Mouse (Mus musculus) cortical plate, adult 2 months (tissue): Measurements from ENCODE around the gene Brd7. TPM values are rescaled to one million over a fixed set of nuclear protein-coding genes. Genes with fewer than 3 reads are reported as not detected.

ENCODE experiments used
- H3K27ac ChIP-seq: fragments of 200-500 bp; 2 replicates; pipeline ENCODE4 v1.5.1; 2012; ENCODE audit warnings: low read length, control low read depth, inconsistent platforms; ENCODE audit not compliant: insufficient read depth
- H3K4me1 ChIP-seq: fragments of 200-500 bp; 2 replicates; pipeline ENCODE4 v1.6.1; 2011; ENCODE audit warnings: low read length; ENCODE audit not compliant: control insufficient read depth, insufficient read depth
- H3K4me3 ChIP-seq: fragments of 200-500 bp; 2 replicates; pipeline ENCODE4 v1.5.1; 2011; ENCODE audit warnings: mild to moderate bottlenecking, low read length, control low read depth; ENCODE audit not compliant: insufficient read depth
- CTCF ChIP-seq: fragments of 200-500 bp; IDR thresholded peaks from 2 replicates; pipeline ENCODE4 v1.5.1; 2011; ENCODE audit warnings: mild to moderate bottlenecking, control low read depth, low read length; ENCODE audit not compliant: insufficient read depth; ENCODE audit errors: extremely low read depth
- POLR2A ChIP-seq: fragments of 200-500 bp; IDR thresholded peaks from 2 replicates; pipeline ENCODE4 v1.6.1; 2011; ENCODE audit warnings: mild to moderate bottlenecking, low read length, control low read depth; ENCODE audit not compliant: insufficient read depth; ENCODE audit errors: extremely low read depth
- polyA plus RNA-seq: library from polyadenylated mRNA; depleted of rRNA; stranded (reverse); fragments of >200 nt; gene quantifications from 2 replicates; pipeline ENCODE4 v1.2.3, GENCODE M21; 2012

Brd7 gene
- polyA plus RNA-seq, 1 experiment: 54.2 TPM

DNA sequence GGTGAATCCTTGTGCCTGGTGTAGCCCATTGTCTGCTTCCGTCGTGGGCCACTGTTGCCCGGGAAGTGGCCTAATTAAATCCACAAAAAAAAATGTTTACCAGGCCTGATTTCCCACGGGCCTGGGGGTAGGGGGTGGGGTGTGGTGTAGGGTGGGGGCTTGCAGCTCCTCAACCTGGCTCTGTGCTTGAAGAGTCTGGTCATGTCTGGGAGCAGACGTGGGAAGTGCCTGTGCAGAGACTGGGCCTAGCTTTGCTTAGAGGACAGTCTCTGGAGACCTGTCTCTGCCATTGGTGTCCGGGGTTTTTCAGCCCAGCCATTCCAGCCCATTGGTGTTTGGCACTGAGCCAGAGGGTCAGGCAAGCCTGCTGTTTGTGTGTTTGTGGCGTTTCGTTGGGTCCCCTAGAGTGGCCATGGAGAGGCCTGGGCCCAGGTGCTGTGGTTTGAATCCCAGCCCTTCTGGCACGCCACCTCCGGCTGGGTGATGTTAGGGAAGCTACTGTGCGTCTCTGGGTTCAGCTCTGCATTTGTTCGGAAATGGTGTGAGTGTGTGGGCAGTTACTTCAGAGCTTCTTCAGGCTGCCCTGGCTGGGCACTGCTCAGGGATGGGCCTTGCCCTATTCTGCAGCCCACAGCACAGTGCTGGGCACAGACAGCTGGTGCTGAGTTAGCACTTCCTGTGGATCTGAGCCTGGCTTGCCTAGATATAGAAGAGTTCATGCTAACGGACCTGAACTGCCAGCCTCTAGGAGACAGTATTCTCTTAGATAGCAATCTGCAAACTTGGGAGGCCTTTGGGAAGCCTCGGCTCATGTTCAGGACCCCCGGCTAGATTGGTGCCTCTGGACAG lies 60.2 kb downstream of the Brd7 start:
- H3K27ac ChIP-seq: no peak overlapping the region
- no peak overlapping the region for H3K4me3 ChIP-seq
- peaks cover 1% of the 10 kb centered on the region; the same call in 1 of the 2 replicates for H3K4me1 ChIP-seq
- TF ChIP-seq CTCF: no peak
- no peak for TF ChIP-seq POLR2A

- H3K27ac ChIP-seq: no peak overlapping the region
- TF ChIP-seq CTCF: no peak
- no peak for TF ChIP-seq POLR2A
- peaks cover 1% of the 10 kb centered on the region; the same call in 1 of the 2 replicates for H3K4me1 ChIP-seq
- no peak overlapping the region for H3K4me3 ChIP-seq
Measured at GRCm38 (mm10) chr8:88299907-88300603, 61.9 kb downstream of the Brd7 start.

DNA sequence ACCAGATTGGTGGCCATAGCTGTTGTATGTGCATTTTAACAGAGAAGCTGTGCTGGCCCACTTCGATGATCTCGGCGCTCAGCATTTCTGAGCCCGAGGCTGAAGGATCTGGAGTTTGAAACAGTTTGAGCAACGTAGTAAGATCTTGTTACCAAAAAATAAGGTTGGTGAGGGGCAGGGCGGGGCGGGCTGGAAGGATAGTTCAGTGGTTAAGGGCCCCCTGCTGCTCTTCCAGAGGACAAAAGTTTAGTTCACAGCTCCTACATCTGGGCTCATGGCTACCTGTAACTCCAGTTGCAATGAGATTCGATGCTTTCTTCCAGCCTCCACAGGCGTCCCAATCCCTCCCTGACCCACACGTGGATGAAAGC lies 63.3 kb downstream of the Brd7 start:
- Histone ChIP-seq H3K4me1 (peaks cover 1% of the 10 kb centered on the region; the same call in 1 of the 2 replicates), H3K4me3 (no peak overlapping the region), H3K27ac (no peak overlapping the region)
- TF ChIP-seq POLR2A: no peak
- no peak for TF ChIP-seq CTCF

DNA sequence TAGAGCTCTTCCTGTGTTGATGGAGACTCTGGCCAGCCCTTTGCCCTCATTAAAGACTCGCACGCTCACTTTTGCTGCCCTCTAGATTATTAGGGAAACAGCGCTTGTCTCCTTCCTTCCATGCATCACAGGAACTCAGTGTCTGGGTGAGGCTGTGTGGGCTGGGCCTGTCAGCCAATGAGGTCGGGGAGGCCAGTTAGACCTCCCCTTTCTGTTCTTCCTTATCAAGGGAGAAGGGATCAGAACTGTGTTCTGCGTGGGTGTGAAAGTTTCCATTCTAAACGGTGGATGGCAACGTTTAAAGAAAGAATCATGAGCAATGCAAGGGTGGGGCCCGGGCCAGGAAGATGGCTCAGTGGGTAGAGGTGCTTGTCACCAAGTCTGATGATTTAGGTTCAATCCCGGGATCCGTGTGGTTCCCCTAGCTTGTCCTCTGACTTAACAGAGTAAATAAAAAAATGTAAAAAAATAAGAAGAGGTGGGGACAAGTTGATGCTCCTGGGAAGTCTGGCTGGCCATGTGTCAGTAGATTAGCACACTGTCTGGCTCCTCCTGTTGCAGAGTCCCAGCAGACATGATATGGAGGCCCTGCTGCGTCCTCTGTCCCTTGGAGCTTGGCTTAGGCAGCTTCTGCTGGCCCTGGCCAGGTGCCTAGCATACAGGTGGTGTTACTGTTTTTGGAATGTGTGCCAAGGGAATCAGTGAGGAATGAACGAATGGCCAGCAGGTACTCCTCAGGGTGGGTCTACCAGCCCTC lies 63.8 kb downstream of the Brd7 start:
- Histone ChIP-seq H3K27ac (no peak overlapping the region), H3K4me3 (no peak overlapping the region), H3K4me1 (peaks cover 1% of the 10 kb centered on the region; the same call in 1 of the 2 replicates)
- TF ChIP-seq CTCF: no peak
- no peak for TF ChIP-seq POLR2A

- TF ChIP-seq POLR2A: no peak
- TF ChIP-seq CTCF: no peak
- Histone ChIP-seq H3K4me1 (peaks cover 1% of the 10 kb centered on the region; the same call in 1 of the 2 replicates), H3K27ac (no peak overlapping the region), H3K4me3 (no peak overlapping the region)
Measured at GRCm38 (mm10) chr8:88294977-88295376, 67.0 kb downstream of the Brd7 start.

DNA sequence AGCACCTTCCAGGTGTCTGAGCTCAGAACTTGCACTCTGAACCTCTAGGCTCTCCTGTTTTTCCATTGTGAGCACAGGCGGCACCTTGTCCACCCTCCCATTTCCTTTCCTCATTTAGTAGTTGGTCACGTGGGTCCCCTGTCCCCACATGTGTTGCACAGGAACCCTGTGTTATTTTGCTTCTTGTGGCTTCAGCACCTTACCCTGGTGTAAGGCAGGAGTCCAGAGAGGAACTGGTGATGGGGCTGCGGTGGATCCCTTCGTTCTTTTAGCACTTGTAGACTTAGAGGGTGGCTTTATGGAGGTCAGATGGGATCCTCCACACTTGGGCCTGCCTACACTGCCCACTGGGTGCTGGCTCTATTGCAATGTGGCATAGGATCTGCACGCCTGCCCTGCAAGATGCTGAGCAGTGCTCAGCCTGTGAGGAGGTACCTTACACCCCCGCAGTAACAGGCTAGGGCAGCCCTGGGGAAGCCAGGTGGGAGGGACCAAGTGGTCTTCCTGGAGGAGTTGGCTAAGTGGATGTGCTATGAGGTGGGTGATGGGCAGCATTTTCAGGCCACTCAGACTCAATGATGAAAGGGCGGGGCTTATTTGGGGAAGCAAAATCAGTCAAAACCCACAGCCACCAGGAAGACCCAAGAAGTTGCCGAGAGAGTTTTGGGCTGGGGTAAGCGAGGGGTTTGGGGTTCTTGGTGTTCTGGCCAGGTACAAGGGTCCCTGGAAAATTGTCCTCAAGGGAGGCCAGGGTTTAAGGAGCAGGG lies 68.2 kb downstream of the Brd7 start:
- peaks cover 1% of the 10 kb centered on the region; the same call in 1 of the 2 replicates for H3K4me1 ChIP-seq
- TF ChIP-seq CTCF (no peak), POLR2A (no peak)
- no peak overlapping the region for H3K27ac ChIP-seq
- H3K4me3 ChIP-seq: no peak overlapping the region

DNA sequence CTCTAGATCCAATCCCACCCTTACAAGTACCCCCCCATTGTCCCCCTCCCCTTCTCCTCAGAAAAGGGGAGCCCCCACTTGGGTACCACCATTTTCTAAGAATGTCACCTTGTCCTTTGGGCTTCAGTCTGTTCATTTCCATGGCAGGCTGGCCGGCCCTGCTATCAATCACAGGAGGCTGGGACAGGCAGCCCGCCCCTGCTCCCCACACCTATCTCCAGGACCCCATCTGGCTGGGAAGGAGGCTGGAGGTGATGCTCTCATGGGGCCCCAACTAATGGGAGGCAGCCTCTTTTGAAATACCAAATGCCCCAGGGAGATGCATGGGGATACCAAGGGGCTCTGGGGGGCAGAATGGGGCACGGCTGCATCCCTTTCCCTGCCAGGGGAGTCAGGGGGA lies 69.1 kb downstream of the Brd7 start:
- H3K4me1 ChIP-seq: no peaks in the 10 kb centered on the region
- no peak overlapping the region for H3K4me3 ChIP-seq
- TF ChIP-seq POLR2A (no peak), CTCF (no peak)
- no peak overlapping the region for H3K27ac ChIP-seq

- Histone ChIP-seq H3K27ac (no peak overlapping the region), H3K4me1 (no peaks in the 10 kb centered on the region), H3K4me3 (no peak overlapping the region)
- no peak for TF ChIP-seq CTCF
- no peak for TF ChIP-seq POLR2A
Measured at GRCm38 (mm10) chr8:88291305-88291690, 70.7 kb downstream of the Brd7 start.
